Mouse (Mus musculus): ENCODE results near the gene Btbd18. TPM values are rescaled to one million over a fixed set of nuclear protein-coding genes. Genes with fewer than 3 reads are reported as not detected.

Btbd18 gene
- polyA plus RNA-seq, 1 experiment from 2014 or later = 0.14 TPM

DNA sequence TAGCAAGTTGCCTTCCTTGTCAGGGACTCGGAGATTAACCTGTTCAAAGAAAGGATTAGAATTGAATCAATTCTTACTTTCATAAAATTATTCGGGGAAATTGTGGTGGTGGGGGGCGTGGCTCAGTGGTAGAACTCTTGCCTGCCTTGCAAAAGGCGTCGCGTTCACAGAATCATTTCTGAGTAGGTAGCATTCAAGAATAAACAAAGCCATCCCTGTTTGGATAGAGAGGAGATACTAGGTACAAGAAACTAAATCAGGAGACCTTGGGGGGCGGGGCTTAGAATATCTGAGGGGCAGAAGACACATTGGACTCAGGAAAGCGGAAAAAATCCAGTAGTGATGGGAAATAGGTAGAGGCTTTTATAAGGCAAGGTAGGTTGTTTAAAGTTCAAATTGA, 20.1 kb downstream of the Btbd18 start, which contains the start of gene Tmx2:
Gene Tmx2, minus strand, starts transcription at position 125 of the 400 bp plus-strand sequence.
- DNase-seq (ENCODE audit: low spot score) = no peak
- Histone ChIP-seq H3K36me3 (replicated peaks) (peaks cover 63% of the 10 kb centered on the region), H3K4me1 (peaks cover 25% of the 10 kb centered on the region), H3K27me3 (replicated peaks; ENCODE audit: low read depth, poor library complexity, severe bottlenecking) (no peaks in the 10 kb centered on the region), H3K27ac (replicated peaks) (peak within 1 kb of the TSS; percentile 82), H3K9me3 (no peaks in the 10 kb centered on the region), H3K4me3 (peak within 1 kb of the TSS; percentile 73)
- 19% methylated on average over 8 of the region's 8 CpGs for WGBS

- Histone ChIP-seq H3K27me3 (replicated peaks; ENCODE audit: low read depth, poor library complexity, severe bottlenecking) (no peaks in the 10 kb centered on the region), H3K9me3 (no peaks in the 10 kb centered on the region), H3K27ac (replicated peaks) (no peak overlapping the region), H3K4me1 (peaks cover 9% of the 10 kb centered on the region), H3K36me3 (replicated peaks) (peaks cover 75% of the 10 kb centered on the region), H3K4me3 (no peak overlapping the region)
- WGBS = 81% methylated on average over 6 of the region's 6 CpGs
- no peak for DNase-seq (ENCODE audit: low spot score)
Observed at GRCm38 (mm10) chr2:84682605-84683183, 23.8 kb downstream of the Btbd18 start.

- Histone ChIP-seq H3K9me3 (no peaks in the 10 kb centered on the region), H3K4me1 (no peaks in the 10 kb centered on the region), H3K36me3 (replicated peaks) (peaks cover 97% of the 10 kb centered on the region), H3K27ac (replicated peaks) (no peak overlapping the region), H3K4me3 (no peak overlapping the region), H3K27me3 (replicated peaks; ENCODE audit: low read depth, poor library complexity, severe bottlenecking) (no peaks in the 10 kb centered on the region)
- WGBS = 85% methylated on average over 2 of the region's 2 CpGs
- DNase-seq (ENCODE audit: low spot score) = no peak
Observed at GRCm38 (mm10) chr2:84688080-84688844, 29.4 kb downstream of the Btbd18 start.

- Histone ChIP-seq H3K27me3 (replicated peaks; ENCODE audit: low read depth, poor library complexity, severe bottlenecking) (no peaks in the 10 kb centered on the region), H3K27ac (replicated peaks) (no peak overlapping the region), H3K36me3 (replicated peaks) (peaks cover 97% of the 10 kb centered on the region), H3K4me1 (no peaks in the 10 kb centered on the region), H3K9me3 (no peaks in the 10 kb centered on the region), H3K4me3 (no peak overlapping the region)
- DNase-seq (ENCODE audit: low spot score) = no peak
- 91% methylated on average over 12 of the region's 12 CpGs for WGBS
Observed at GRCm38 (mm10) chr2:84690050-84690449, 31.2 kb downstream of the Btbd18 start.

DNA sequence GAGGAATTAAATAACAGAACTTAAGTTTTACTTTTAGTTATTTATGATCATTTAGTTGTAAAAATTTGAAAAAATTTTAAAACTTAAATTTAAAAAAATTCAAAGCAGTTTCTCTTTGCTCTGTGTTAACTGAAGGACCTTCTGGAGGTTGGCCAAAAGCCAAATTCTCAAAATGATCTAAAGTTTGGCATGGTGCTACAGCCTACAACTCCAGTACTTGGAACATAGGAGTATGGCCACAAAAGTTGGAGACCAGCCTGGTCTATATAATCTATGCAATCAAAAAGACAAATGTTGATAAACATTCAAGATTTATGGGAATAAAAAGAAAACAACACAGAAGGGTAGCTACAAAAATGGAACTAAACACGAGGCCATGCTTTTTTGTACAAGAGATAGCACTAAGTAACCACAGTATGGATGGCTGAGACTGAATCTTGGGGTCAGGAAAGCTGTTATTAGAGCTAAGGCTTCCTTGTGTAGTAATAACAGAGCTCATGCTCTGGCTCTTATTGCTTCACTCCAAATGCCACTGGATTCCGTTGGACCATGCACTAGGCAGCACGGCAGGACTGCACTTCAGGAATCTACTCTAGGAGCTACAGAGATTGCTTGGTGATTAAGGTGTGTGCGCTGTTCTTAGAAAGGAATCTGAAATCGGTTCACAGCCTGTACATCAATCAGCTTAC, 36.3 kb downstream of the Btbd18 start:
- H3K27ac ChIP-seq (replicated peaks) = no peak overlapping the region
- no peaks in the 10 kb centered on the region for H3K9me3 ChIP-seq
- no peak for DNase-seq (ENCODE audit: low spot score)
- no peaks in the 10 kb centered on the region for H3K4me1 ChIP-seq
- H3K4me3 ChIP-seq = no peak overlapping the region
- H3K36me3 ChIP-seq (replicated peaks) = peaks cover 98% of the 10 kb centered on the region
- no peaks in the 10 kb centered on the region for H3K27me3 ChIP-seq (replicated peaks; ENCODE audit: low read depth, poor library complexity, severe bottlenecking)
- 89% methylated on average over 5 of the region's 5 CpGs for WGBS

GRCm38 (mm10) chr2:84703497-84703896, 44.6 kb downstream of the Btbd18 start:
- 92% methylated on average over 1 of the region's 1 CpGs for WGBS
- DNase-seq (ENCODE audit: low spot score) = no peak
- Histone ChIP-seq H3K27me3 (replicated peaks; ENCODE audit: low read depth, poor library complexity, severe bottlenecking) (no peaks in the 10 kb centered on the region), H3K36me3 (replicated peaks) (peaks cover 94% of the 10 kb centered on the region), H3K9me3 (no peaks in the 10 kb centered on the region), H3K4me3 (no peak overlapping the region), H3K27ac (replicated peaks) (no peak overlapping the region), H3K4me1 (peaks cover 4% of the 10 kb centered on the region; the same call in 1 of the 2 replicates)

DNA sequence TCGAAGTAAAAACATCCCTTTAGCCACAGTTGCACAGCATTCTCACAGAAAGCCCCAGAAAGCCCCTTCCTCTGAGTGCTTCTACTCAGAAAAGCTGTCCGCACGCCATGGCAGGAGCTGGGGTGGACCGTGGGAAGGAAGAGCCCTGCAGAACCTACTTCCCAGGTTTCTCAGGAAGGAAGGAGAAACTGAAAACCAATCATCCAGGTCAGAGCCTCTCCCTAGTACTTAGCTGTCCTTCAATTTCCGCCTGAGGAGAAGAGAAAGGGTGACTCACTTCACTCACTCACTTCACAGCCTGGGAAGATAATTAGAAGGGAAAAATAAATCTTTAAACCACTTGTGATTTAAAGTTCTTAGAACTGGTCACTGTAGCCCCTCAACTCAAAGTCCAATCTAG, 45.5 kb downstream of the Btbd18 start:
- WGBS = 76% methylated on average over 5 of the region's 5 CpGs
- peaks cover 94% of the 10 kb centered on the region for H3K36me3 ChIP-seq (replicated peaks)
- no peak overlapping the region for H3K4me3 ChIP-seq
- DNase-seq (ENCODE audit: low spot score) = no peak
- H3K27me3 ChIP-seq (replicated peaks; ENCODE audit: low read depth, poor library complexity, severe bottlenecking) = no peaks in the 10 kb centered on the region
- H3K4me1 ChIP-seq = peaks cover 4% of the 10 kb centered on the region; the same call in 1 of the 2 replicates
- no peak overlapping the region for H3K27ac ChIP-seq (replicated peaks)
- H3K9me3 ChIP-seq = no peaks in the 10 kb centered on the region

- Histone ChIP-seq H3K4me1 (peaks cover 4% of the 10 kb centered on the region; the same call in 1 of the 2 replicates), H3K27me3 (replicated peaks; ENCODE audit: low read depth, poor library complexity, severe bottlenecking) (no peaks in the 10 kb centered on the region), H3K36me3 (replicated peaks) (peaks cover 94% of the 10 kb centered on the region), H3K27ac (replicated peaks) (no peak overlapping the region), H3K4me3 (no peak overlapping the region), H3K9me3 (no peaks in the 10 kb centered on the region)
- 93% methylated on average over 1 of the region's 1 CpGs for WGBS
- no peak for DNase-seq (ENCODE audit: low spot score)
Observed at GRCm38 (mm10) chr2:84705295-84705694, 46.4 kb downstream of the Btbd18 start.

DNA sequence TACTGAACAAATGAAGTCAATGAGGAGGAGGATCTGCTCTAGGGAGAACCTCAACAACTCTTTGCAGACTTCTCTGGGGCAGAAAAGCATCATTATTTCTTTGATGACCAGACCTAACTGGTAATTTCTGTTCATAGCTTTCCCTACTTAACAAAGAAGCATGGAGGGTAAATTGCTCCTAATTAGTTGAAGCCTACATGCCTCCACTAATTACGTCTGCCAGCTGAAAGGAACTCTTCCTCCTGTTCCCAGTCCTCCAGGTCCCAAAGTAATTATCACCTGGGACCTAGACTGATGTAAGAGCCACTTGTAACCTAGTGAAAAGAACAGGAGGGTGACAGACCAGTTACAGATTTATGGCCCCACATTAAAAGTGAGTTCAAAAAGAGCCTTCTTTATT, 48.6 kb downstream of the Btbd18 start:
- H3K27me3 ChIP-seq (replicated peaks; ENCODE audit: low read depth, poor library complexity, severe bottlenecking) = no peaks in the 10 kb centered on the region
- peaks cover 4% of the 10 kb centered on the region; the same call in 1 of the 2 replicates for H3K4me1 ChIP-seq
- WGBS = 64% methylated on average over 1 of the region's 1 CpGs
- DNase-seq (ENCODE audit: low spot score) = no peak
- H3K4me3 ChIP-seq = no peak overlapping the region
- no peak overlapping the region for H3K27ac ChIP-seq (replicated peaks)
- no peaks in the 10 kb centered on the region for H3K9me3 ChIP-seq
- H3K36me3 ChIP-seq (replicated peaks) = peaks cover 86% of the 10 kb centered on the region

DNA sequence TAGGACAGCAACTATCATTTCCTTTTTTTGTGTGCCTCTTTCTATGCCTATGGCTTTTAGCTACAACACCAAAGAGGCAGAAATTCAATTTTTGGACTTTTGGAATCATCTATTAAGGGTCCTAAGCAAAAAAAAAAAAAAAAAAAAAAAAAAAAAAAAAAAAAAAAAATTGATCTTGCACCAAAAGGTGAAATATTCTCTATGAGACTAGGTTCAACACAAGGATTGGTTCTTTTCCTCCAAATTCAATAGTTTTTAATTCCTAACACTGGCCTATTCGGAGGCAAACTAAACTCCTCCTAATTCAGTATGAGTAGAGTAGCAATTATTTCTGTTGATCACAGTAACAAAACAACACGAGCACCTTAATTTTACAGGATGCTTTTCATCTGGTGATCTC, 53.0 kb downstream of the Btbd18 start:
- DNase-seq (ENCODE audit: low spot score) = no peak
- H3K27ac ChIP-seq (replicated peaks) = no peak overlapping the region
- H3K9me3 ChIP-seq = no peaks in the 10 kb centered on the region
- peaks cover 26% of the 10 kb centered on the region for H3K4me1 ChIP-seq
- H3K36me3 ChIP-seq (replicated peaks) = peaks cover 45% of the 10 kb centered on the region
- WGBS = 92% methylated on average over 2 of the region's 2 CpGs
- H3K27me3 ChIP-seq (replicated peaks; ENCODE audit: low read depth, poor library complexity, severe bottlenecking) = no peaks in the 10 kb centered on the region
- no peak overlapping the region for H3K4me3 ChIP-seq

DNA sequence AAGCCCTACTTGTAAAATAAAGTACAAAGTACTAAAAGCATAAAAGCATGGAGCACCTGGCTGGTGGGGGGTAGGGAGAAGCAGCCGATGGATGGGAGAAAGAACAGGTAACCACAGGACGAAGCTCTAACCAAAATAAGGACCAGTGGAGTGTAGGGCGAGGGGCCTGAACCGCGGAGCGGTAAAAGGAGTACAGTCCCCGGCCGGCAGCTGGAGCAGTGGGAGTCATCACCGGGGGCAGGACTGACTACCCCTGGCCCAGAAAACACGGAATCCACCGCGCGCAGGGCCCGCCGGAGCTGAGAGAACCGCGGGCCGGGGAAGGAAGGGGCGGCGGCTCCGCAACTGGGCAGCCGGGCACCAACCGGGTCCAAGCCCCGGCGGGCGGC, 55.5 kb downstream of the Btbd18 start:
- DNase-seq (ENCODE audit: low spot score) = no peak

DNA sequence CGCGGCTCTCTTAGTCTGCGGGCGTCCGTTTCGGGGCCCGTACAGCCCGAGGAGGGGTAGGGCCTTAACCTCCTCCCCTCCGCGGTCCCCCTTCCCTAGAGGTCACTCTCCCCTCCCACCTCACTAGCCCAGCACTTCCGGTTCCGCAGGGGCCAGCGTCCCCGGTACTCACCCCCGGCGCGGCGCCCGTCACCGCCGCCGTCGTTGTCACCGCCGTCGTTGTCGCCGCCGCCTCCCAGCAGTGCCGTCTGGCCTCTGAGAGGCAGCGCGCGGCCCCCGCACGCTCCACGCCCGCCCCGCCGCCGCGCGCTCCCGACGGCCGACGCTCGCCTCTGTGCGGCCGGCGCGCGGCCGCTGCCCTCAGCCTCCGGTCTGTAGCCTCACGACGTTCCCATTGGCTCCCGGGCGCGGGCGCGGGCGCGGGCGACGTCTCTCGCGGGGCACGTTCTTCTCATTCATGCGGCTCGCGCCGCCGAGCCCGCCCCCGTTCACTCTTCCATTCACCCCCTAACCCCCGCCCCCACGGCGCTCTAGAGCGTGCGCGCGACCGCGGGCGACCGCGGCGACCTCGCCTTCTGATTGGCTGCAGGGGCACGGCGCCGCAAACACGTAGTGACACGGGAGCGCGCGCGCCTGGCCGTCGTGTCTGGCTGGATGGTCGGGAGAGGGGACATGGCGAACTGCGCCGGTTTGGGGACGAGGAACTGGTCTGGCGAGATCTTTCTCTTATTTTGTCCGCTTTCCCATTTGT, 56.1 kb downstream of the Btbd18 start, which contains the start of gene Zdhhc5:
Gene Zdhhc5, minus strand, starts transcription at position 370 of the 751 bp plus-strand sequence.
- WGBS = under 1% methylated on average over 107 of the region's 107 CpGs
- Histone ChIP-seq H3K27ac (replicated peaks) (peak within 1 kb of the TSS; percentile 96), H3K36me3 (replicated peaks) (peaks cover 14% of the 10 kb centered on the region), H3K4me1 (peaks cover 24% of the 10 kb centered on the region), H3K9me3 (no peaks in the 10 kb centered on the region), H3K4me3 (peak within 1 kb of the TSS; percentile 96), H3K27me3 (replicated peaks; ENCODE audit: low read depth, poor library complexity, severe bottlenecking) (no peaks in the 10 kb centered on the region)
- DNase-seq (ENCODE audit: low spot score) = peak; percentile 99

More for the DNA sequence above, 55.5 kb downstream of the Btbd18 start:
- peak overlapping the region; percentile 96 for H3K27ac ChIP-seq (replicated peaks)
- H3K27me3 ChIP-seq (replicated peaks; ENCODE audit: low read depth, poor library complexity, severe bottlenecking) = no peaks in the 10 kb centered on the region
- H3K9me3 ChIP-seq = no peaks in the 10 kb centered on the region
- under 1% methylated on average over 26 of the region's 26 CpGs for WGBS
- H3K4me3 ChIP-seq = peak overlapping the region; percentile 96
- peaks cover 20% of the 10 kb centered on the region for H3K36me3 ChIP-seq (replicated peaks)
- peaks cover 24% of the 10 kb centered on the region for H3K4me1 ChIP-seq
